Mouse (Mus musculus) thymus, adult 2 months (tissue): ENCODE results near the gene Gm13691.

Experiments used
- CTCF ChIP-seq: fragments of 200-500 bp; IDR thresholded peaks from 2 replicates; pipeline ENCODE4 v1.5.1; 2012; ENCODE audit warnings: mild to moderate bottlenecking, control low read depth, low read length, moderate library complexity, borderline replicate concordance; ENCODE audit not compliant: control insufficient read depth, poor library complexity, insufficient read depth; ENCODE audit errors: extremely low read depth
- POLR2A ChIP-seq: fragments of 200-500 bp; IDR thresholded peaks from 2 replicates; pipeline ENCODE4 v1.6.1; 2012; ENCODE audit warnings: mild to moderate bottlenecking, low read length, control low read depth, moderate library complexity; ENCODE audit not compliant: control insufficient read depth, poor library complexity, insufficient read depth; ENCODE audit errors: extremely low read depth

- no peak for TF ChIP-seq POLR2A
- TF ChIP-seq CTCF = no peak
Measured at GRCm38 (mm10) chr2:83941378-83941777, 49.0 kb upstream of the Gm13691 start.
